Mouse (Mus musculus): ENCODE measurements at regions not wholly inside any gene's neighbourhood (a gene's known extent, or its start where the extent isn't known, plus 50 kb on each side); places are given as distances from the start of the nearest gene placed in this dataset.

DNA sequence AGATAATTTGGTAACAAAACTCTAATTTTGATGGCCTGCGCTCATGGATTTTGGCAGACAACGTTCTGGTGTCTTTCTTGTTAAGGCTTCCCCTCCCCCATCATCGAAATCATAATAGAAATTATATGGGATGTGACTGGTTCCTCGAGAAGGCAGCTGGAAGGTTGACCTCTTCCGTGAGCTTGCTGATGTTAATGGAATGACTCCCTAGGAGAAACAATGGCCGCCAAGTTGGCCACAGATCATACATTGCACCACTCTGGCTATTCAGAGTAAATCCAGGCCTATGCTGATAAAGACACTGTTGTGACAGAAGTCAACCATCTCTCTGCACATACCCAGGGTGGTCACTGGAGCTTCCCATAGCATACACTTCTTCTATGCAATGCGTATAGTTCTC lies 89.7 kb upstream of the Mast4 start:
- TF ChIP-seq CTCF (IDR thresholded peaks at IDR 0.05; ENCODE audit: insufficient read depth, low read length) (no peak), POLR2A (IDR thresholded peaks at IDR 0.05; ENCODE audit: borderline replicate concordance, extremely low read depth, low read depth, low read length) (no peak)

All from lung, adult 2 months (tissue).